Mouse (Mus musculus) forebrain, embryonic 16.5 days (tissue): ENCODE data around the gene Arhgef6. TPM values are rescaled to one million over a fixed set of nuclear protein-coding genes. Genes with fewer than 3 reads are reported as not detected.

ENCODE experiments used
- ATAC-seq: fragments of 200-750 bp; cut with Nextera tagmentation; 2 replicates; pipeline ENCODE4 v1.8.0; 2017; ENCODE audit warnings: mild to moderate bottlenecking, moderate library complexity
- H3K27ac ChIP-seq: fragments of 300-500 bp; sonication (generic); 2 replicates; pipeline ENCODE4 v1.5.1; 2014; ENCODE audit warnings: low read length, control low read depth
- H3K27me3 ChIP-seq: fragments of 300-500 bp; sonication (generic); replicated peaks from 2 replicates; pipeline ENCODE4 v1.6.1; 2014; ENCODE audit warnings: low read length; ENCODE audit not compliant: control insufficient read depth, insufficient read depth
- H3K36me3 ChIP-seq: fragments of 300-500 bp; sonication (generic); 2 replicates; pipeline ENCODE4 v1.6.1; 2014; ENCODE audit not compliant: control insufficient read depth, insufficient read depth
- H3K4me1 ChIP-seq: fragments of 300-500 bp; sonication (generic); replicated peaks from 2 replicates; pipeline ENCODE4 v1.6.1; 2014; ENCODE audit warnings: low read length; ENCODE audit not compliant: control insufficient read depth, insufficient read depth
- H3K4me2 ChIP-seq: fragments of 300-500 bp; sonication (generic); 2 replicates; pipeline ENCODE4 v1.6.1; 2014; ENCODE audit warnings: mild to moderate bottlenecking, low read length, control low read depth
- H3K4me3 ChIP-seq: fragments of 300-500 bp; sonication (generic); replicated peaks from 2 replicates; pipeline ENCODE4 v1.5.1; 2014; ENCODE audit warnings: mild to moderate bottlenecking, low read length, control low read depth
- H3K9ac ChIP-seq: fragments of 300-500 bp; sonication (generic); replicated peaks from 2 replicates; pipeline ENCODE4 v1.6.1; 2014; ENCODE audit warnings: low read depth, low read length, control low read depth
- H3K9me3 ChIP-seq: fragments of 300-500 bp; sonication (generic); 2 replicates; pipeline ENCODE4 v1.6.1; 2016; ENCODE audit warnings: low read length; ENCODE audit not compliant: control insufficient read depth
- WGBS: fragments of 180-500 bp; shearing (Covaris S2); extraction: QIAGEN DNeasy Blood & Tissue Kit; methylation state at CpG from one replicate; pipeline ENCODE4 v1.1.7; 2014; 5-methylcytosine and 5-hydroxymethylcytosine counted together
- polyA plus RNA-seq: library from polyadenylated mRNA; unstranded; fragments of >200 nt; fragmentation: Nextera tagmentation; extraction: Ambion mirVana; gene quantifications from 2 replicates; pipeline ENCODE4 v1.2.1, GENCODE M21; 2015

Gene Arhgef6
- polyA plus RNA-seq, 1 experiment from 2014 or later = 4.9 TPM

GRCm38 (mm10) chrX:57339220-57339619, 691 bp upstream of the Arhgef6 start:
- no peak overlapping the region for H3K27ac ChIP-seq
- WGBS = 61% methylated on average over 4 of the region's 4 CpGs
- H3K4me3 ChIP-seq = no peak overlapping the region
- H3K9ac ChIP-seq = no peak overlapping the region
- no peaks in the 10 kb centered on the region for H3K36me3 ChIP-seq
- H3K27me3 ChIP-seq = no peaks in the 10 kb centered on the region
- no peaks in the 10 kb centered on the region for H3K9me3 ChIP-seq
- H3K4me1 ChIP-seq = no peaks in the 10 kb centered on the region
- ATAC-seq = 0 out of 2 replicates have a peak, but pooled peaks have one; percentile 20
- no peak overlapping the region; the same call in 1 of the 2 replicates for H3K4me2 ChIP-seq

DNA sequence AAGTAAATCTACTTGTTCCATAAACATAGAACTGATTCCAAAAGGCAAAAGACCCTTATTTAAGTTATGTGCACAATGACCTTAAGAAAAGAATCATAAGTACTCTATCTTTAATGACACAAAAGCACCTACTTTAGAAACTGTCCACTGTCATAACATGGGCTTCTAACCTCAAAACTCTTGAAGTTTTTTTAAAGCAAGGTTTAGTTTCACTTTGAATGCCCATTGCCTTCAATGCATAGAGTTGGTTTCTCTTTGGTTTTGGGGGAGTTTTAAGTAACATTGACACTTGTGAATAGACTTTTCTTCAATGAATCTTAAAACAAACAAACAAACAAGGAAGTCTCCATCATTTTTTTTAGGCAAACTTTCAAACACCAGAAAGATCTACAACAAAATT, 947 bp downstream of the Arhgef6 start:
- H3K4me1 ChIP-seq = no peaks in the 10 kb centered on the region
- H3K9ac ChIP-seq = no peak overlapping the region
- H3K4me3 ChIP-seq = no peak overlapping the region
- no peaks in the 10 kb centered on the region for H3K9me3 ChIP-seq
- no peaks in the 10 kb centered on the region for H3K27me3 ChIP-seq
- no peak for ATAC-seq
- H3K4me2 ChIP-seq = no peak overlapping the region
- no peak overlapping the region for H3K27ac ChIP-seq
- no peaks in the 10 kb centered on the region for H3K36me3 ChIP-seq

GRCm38 (mm10) chrX:57336958-57337357, 1.6 kb downstream of the Arhgef6 start:
- Histone ChIP-seq H3K4me2 (no peak overlapping the region), H3K27ac (no peak overlapping the region), H3K9me3 (no peaks in the 10 kb centered on the region), H3K9ac (no peak overlapping the region), H3K27me3 (no peaks in the 10 kb centered on the region), H3K36me3 (no peaks in the 10 kb centered on the region), H3K4me1 (no peaks in the 10 kb centered on the region), H3K4me3 (no peak overlapping the region)
- WGBS = 82% methylated on average over 9 of the region's 9 CpGs
- ATAC-seq = no peak

GRCm38 (mm10) chrX:57335313-57335712, 3.2 kb downstream of the Arhgef6 start:
- 91% methylated on average over 6 of the region's 6 CpGs for WGBS
- Histone ChIP-seq H3K4me2 (no peak overlapping the region), H3K27me3 (no peaks in the 10 kb centered on the region), H3K9ac (no peak overlapping the region), H3K9me3 (no peaks in the 10 kb centered on the region), H3K27ac (no peak overlapping the region), H3K4me1 (no peaks in the 10 kb centered on the region), H3K4me3 (no peak overlapping the region), H3K36me3 (no peaks in the 10 kb centered on the region)
- ATAC-seq = no peak

DNA sequence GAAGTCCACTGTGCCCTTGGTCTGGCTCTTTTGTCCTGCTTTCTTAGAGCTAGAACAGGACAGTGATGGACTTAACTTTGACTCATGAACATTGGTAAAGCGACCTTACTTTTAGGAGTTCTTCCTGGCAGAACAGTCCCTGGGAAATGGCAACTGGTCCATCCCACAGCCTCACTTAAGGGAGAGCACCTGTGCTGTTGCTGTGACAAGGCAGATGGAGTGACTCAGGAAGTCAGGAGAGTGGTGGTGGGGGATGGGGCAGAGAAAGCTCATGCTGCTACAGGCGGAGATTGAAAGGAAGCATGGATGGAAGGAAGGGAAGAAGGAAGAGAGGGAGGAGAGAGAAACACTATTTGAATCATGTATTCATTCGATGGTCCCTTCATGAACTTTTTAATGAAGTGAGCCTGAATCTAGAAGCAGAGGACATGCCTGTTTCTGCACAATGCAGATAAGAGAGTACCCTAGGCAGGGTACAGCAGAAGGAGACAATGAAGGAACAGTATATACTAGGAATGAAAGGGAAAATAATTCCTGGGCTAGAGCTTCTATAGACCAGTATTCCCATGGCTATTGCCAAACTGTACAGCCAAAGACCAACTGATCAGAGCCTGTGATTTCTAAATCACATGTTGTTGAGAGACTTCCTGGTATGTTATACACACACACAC, 10.7 kb downstream of the Arhgef6 start:
- H3K9ac ChIP-seq = no peak overlapping the region
- H3K9me3 ChIP-seq = no peaks in the 10 kb centered on the region
- no peaks in the 10 kb centered on the region for H3K36me3 ChIP-seq
- no peak for ATAC-seq
- no peak overlapping the region for H3K27ac ChIP-seq
- no peak overlapping the region for H3K4me3 ChIP-seq
- H3K4me2 ChIP-seq = no peak overlapping the region
- WGBS = 79% methylated on average over 3 of the region's 3 CpGs
- H3K4me1 ChIP-seq = 0 out of 2 replicates have a peak, but pooled peaks cover 6% of the 10 kb centered on the region
- H3K27me3 ChIP-seq = no peaks in the 10 kb centered on the region

- peak; percentile 69 for ATAC-seq
- H3K4me1 ChIP-seq = 0 out of 2 replicates have a peak, but pooled peaks cover 6% of the 10 kb centered on the region
- H3K36me3 ChIP-seq = no peaks in the 10 kb centered on the region
- 21% methylated on average over 16 of the region's 16 CpGs for WGBS
- peak overlapping the region; percentile 43; the same call in 1 of the 2 replicates for H3K9ac ChIP-seq
- peak overlapping the region; percentile 47 for H3K4me3 ChIP-seq
- H3K27me3 ChIP-seq = no peaks in the 10 kb centered on the region
- H3K27ac ChIP-seq = no peak overlapping the region
- no peaks in the 10 kb centered on the region for H3K9me3 ChIP-seq
- H3K4me2 ChIP-seq = peak overlapping the region; percentile 75
Observed at GRCm38 (mm10) chrX:57326487-57327221, 11.9 kb downstream of the Arhgef6 start.

- H3K4me3 ChIP-seq = peak overlapping the region; percentile 47
- H3K36me3 ChIP-seq = no peaks in the 10 kb centered on the region
- H3K9me3 ChIP-seq = no peaks in the 10 kb centered on the region
- no peak overlapping the region for H3K27ac ChIP-seq
- WGBS = 16% methylated on average over 26 of the region's 29 CpGs
- peak; percentile 85 for ATAC-seq
- H3K4me2 ChIP-seq = peak overlapping the region; percentile 75
- no peaks in the 10 kb centered on the region for H3K27me3 ChIP-seq
- H3K9ac ChIP-seq = peak overlapping the region; percentile 43
- H3K4me1 ChIP-seq = 0 out of 2 replicates have a peak, but pooled peaks cover 6% of the 10 kb centered on the region
Observed at GRCm38 (mm10) chrX:57325861-57326461, 12.6 kb downstream of the Arhgef6 start.

DNA sequence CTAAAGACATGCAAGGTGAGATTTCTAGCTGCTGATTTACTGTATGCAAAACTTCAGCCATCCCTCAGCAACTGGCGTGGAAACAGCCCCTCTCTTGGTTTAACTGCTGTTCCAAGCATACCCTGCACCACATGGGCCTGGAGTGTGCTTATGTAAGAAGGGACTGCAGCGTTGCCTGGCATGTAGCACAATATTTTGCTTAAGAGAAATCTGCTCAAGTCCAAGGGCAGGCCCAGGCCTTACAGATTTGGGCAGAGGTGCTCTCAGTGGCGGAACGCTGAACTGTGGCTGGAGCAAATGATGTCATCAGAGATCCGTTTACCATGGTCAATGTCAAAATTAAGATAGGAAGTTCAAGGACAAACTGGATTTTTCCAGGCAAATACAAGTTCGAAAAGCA, 13.6 kb downstream of the Arhgef6 start:
- H3K9me3 ChIP-seq = no peaks in the 10 kb centered on the region
- no peak overlapping the region for H3K4me2 ChIP-seq
- ATAC-seq = no peak
- H3K36me3 ChIP-seq = no peaks in the 10 kb centered on the region
- no peak overlapping the region for H3K9ac ChIP-seq
- no peak overlapping the region for H3K4me3 ChIP-seq
- 0 out of 2 replicates have a peak, but pooled peaks cover 6% of the 10 kb centered on the region for H3K4me1 ChIP-seq
- H3K27me3 ChIP-seq = no peaks in the 10 kb centered on the region
- WGBS = 77% methylated on average over 6 of the region's 6 CpGs
- H3K27ac ChIP-seq = no peak overlapping the region

DNA sequence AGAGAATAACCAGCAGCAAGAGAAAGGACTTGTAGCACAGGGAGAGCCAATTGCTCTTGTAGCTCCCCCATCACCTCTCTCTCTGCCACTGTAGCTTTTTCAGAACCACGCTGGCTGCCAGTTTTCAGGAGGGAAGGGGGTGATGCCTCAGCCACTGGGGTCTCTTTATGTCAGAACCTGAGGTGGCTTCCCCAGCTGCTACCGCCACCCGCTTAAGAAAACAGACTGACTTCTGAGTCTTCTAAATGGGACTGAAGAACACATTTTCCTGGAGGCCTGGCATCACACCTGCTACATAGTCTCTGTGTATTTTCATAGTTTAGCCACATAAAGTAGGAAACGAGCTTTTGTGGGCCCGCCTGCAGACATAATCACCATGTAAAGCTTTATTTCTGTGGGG, 26.5 kb downstream of the Arhgef6 start:
- 86% methylated on average over 5 of the region's 5 CpGs for WGBS
- H3K4me2 ChIP-seq = no peak overlapping the region
- H3K36me3 ChIP-seq = no peaks in the 10 kb centered on the region
- no peaks in the 10 kb centered on the region for H3K27me3 ChIP-seq
- H3K4me1 ChIP-seq = no peaks in the 10 kb centered on the region
- no peak overlapping the region for H3K27ac ChIP-seq
- H3K9me3 ChIP-seq = no peaks in the 10 kb centered on the region
- no peak overlapping the region for H3K9ac ChIP-seq
- no peak overlapping the region for H3K4me3 ChIP-seq
- no peak for ATAC-seq
